Mouse (Mus musculus): ENCODE measurements around the gene Sub1. TPM values are rescaled to one million over a fixed set of nuclear protein-coding genes. Genes with fewer than 3 reads are reported as not detected.

The Sub1 gene
- total and polyA plus RNA-seq, 3 experiments: 553 to 2,677 (median 1,927) TPM

- TF ChIP-seq CHD1 (IDR thresholded peaks at IDR 0.05; ENCODE audit: low read depth, low read length): no peak
- TF ChIP-seq ETS1 (conservative IDR thresholded peaks at IDR 0.05; ENCODE audit: low read depth, low read length): peak; percentile 48
- TF ChIP-seq USF2 (conservative IDR thresholded peaks at IDR 0.05; ENCODE audit: low read depth, low read length): peak; percentile 30; the same call in 1 of the 2 replicates
- TF ChIP-seq MEF2A (IDR thresholded peaks at IDR 0.05; ENCODE audit: borderline replicate concordance, low read depth, low read length): peak; percentile 73
- 0 out of 2 replicates have a peak, but pooled peaks have one; percentile 35 for TF ChIP-seq JUND (conservative IDR thresholded peaks at IDR 0.05; ENCODE audit: low read depth, low read length)
- peak; percentile 83; the same call in 1 of the 2 replicates for TF ChIP-seq MYC (IDR thresholded peaks at IDR 0.05; ENCODE audit: low read depth, low read length)
- peak; percentile 78; the same call in 1 of the 2 replicates for TF ChIP-seq MAX (IDR thresholded peaks at IDR 0.05; ENCODE audit: low read length)
These were observed 40.4 kb upstream of the Sub1 start (continued) for GRCm38 (mm10) chr15:12037217-12037616.

- peak overlapping the region; percentile 72 for H3K9ac ChIP-seq (ENCODE audit: insufficient read depth, low read depth)
- H3K79me2 ChIP-seq (replicated peaks; ENCODE audit: control insufficient read depth, extremely low read depth, insufficient read depth, poor library complexity, severe bottlenecking): no peaks in the 10 kb centered on the region; the same call in 1 of the 2 replicates
- in situ Hi-C loops (cut with MboI; ENCODE audit: low pct_ligation_motif_present, low pct_unique_long_range_greater_than_20kb, low sequenced_read_pairs): no loop called here
- 0 out of 2 replicates have a peak, but pooled peaks have one; percentile 9 for TF ChIP-seq SIN3A (IDR thresholded peaks at IDR 0.05; ENCODE audit: low read length)
- no peak for TF ChIP-seq SMC3 (IDR thresholded peaks at IDR 0.05; ENCODE audit: low read depth, low read length)
- H3K4me1 ChIP-seq (ENCODE audit: control insufficient read depth in 1 of 2, insufficient read depth in 2 of 2): peaks cover 31 to 81% of the 10 kb centered on the region in 2 experiments
- no peaks in the 10 kb centered on the region for H3K27me3 ChIP-seq (replicated peaks)
- H3K36me3 ChIP-seq (replicated peaks in 1 of 2; ENCODE audit: control insufficient read depth in 1 of 2, insufficient read depth in 1 of 2, low read length in 1 of 2): peaks cover 0 to 1% of the 10 kb centered on the region in 2 experiments
- H3K9me3 ChIP-seq (replicated peaks; ENCODE audit: low read length): peaks cover 5% of the 10 kb centered on the region
- peak overlapping the region; percentile 83 for H3K27ac ChIP-seq (ENCODE audit: insufficient read depth, low read depth)
- DNase-seq (ENCODE audit: extremely low read depth): no peak
- H3K4me3 ChIP-seq (replicated peaks in 1 of 3; ENCODE audit: low read depth in 2 of 3, low read length in 2 of 3, poor library complexity in 1 of 3): peak overlapping the region; percentile 20 to 48 (median 26)
- dilution Hi-C loops (cut with MboI; ENCODE audit: extremely low pct_ligation_motif_present, extremely low pct_unique_long_range_greater_than_20kb, low sequenced_read_pairs): no loop called here
- peak overlapping the region; percentile 65 for H3K4me2 ChIP-seq (ENCODE audit: insufficient read depth, low read depth, poor library complexity, severe bottlenecking)
These were observed 39.9 kb upstream of the Sub1 start for GRCm38 (mm10) chr15:12036675-12037074.

GRCm38 (mm10) chr15:12034317-12034716 lies 37.5 kb upstream of the Sub1 start:
- peaks cover 20 to 80% of the 10 kb centered on the region in 2 experiments for H3K4me1 ChIP-seq (ENCODE audit: control insufficient read depth in 1 of 2, insufficient read depth in 2 of 2)
- no peak overlapping the region for H3K4me3 ChIP-seq (replicated peaks in 1 of 3; ENCODE audit: low read depth in 2 of 3, low read length in 2 of 3, poor library complexity in 1 of 3)
- H3K27me3 ChIP-seq (replicated peaks): no peaks in the 10 kb centered on the region
- peaks cover 0 to 1% of the 10 kb centered on the region in 2 experiments for H3K36me3 ChIP-seq (replicated peaks in 1 of 2; ENCODE audit: control insufficient read depth in 1 of 2, insufficient read depth in 1 of 2, low read length in 1 of 2)
- in situ Hi-C loops (cut with MboI; ENCODE audit: low pct_ligation_motif_present, low pct_unique_long_range_greater_than_20kb, low sequenced_read_pairs): no loop called here
- DNase-seq (ENCODE audit: extremely low read depth): peak; percentile 92
- no peaks in the 10 kb centered on the region; the same call in 1 of the 2 replicates for H3K79me2 ChIP-seq (replicated peaks; ENCODE audit: control insufficient read depth, extremely low read depth, insufficient read depth, poor library complexity, severe bottlenecking)
- peaks cover 5% of the 10 kb centered on the region for H3K9me3 ChIP-seq (replicated peaks; ENCODE audit: low read length)
- no peak overlapping the region for H3K9ac ChIP-seq (ENCODE audit: insufficient read depth, low read depth)
- peak overlapping the region; percentile 50; the same call in 1 of the 2 replicates for H3K4me2 ChIP-seq (ENCODE audit: insufficient read depth, low read depth, poor library complexity, severe bottlenecking)
- dilution Hi-C loops (cut with MboI; ENCODE audit: extremely low pct_ligation_motif_present, extremely low pct_unique_long_range_greater_than_20kb, low sequenced_read_pairs): no loop called here
- peak overlapping the region; percentile 76 for H3K27ac ChIP-seq (ENCODE audit: insufficient read depth, low read depth)
- TF ChIP-seq USF2 (conservative IDR thresholded peaks at IDR 0.05; ENCODE audit: low read depth, low read length) (no peak), UBTF (IDR thresholded peaks at IDR 0.05; ENCODE audit: low read depth, low read length) (no peak), JUND (conservative IDR thresholded peaks at IDR 0.05; ENCODE audit: low read depth, low read length) (0 out of 2 replicates have a peak, but pooled peaks have one; percentile 59), NRF1 (IDR thresholded peaks at IDR 0.05; ENCODE audit: low read depth, low read length) (no peak), ZC3H11A (IDR thresholded peaks at IDR 0.05; ENCODE audit: low read depth, low read length) (no peak), CHD1 (IDR thresholded peaks at IDR 0.05; ENCODE audit: low read depth, low read length) (no peak), BHLHE40 (IDR thresholded peaks at IDR 0.05; ENCODE audit: low read depth, low read length) (peak; percentile 79), MEF2A (IDR thresholded peaks at IDR 0.05; ENCODE audit: borderline replicate concordance, low read depth, low read length) (peak; percentile 77; the same call in 1 of the 2 replicates), RCOR1 (conservative IDR thresholded peaks at IDR 0.05; ENCODE audit: low read depth, low read length) (peak; percentile 70), ZKSCAN1 (IDR thresholded peaks at IDR 0.05; ENCODE audit: borderline replicate concordance, low read depth, low read length) (no peak), TBP (conservative IDR thresholded peaks at IDR 0.05; ENCODE audit: low read depth, low read length) (0 out of 2 replicates have a peak, but pooled peaks have one; percentile 11), IRF4 (IDR thresholded peaks at IDR 0.05; ENCODE audit: low read depth, low read length) (peak; percentile 91), PAX5 (IDR thresholded peaks at IDR 0.05; ENCODE audit: low read length) (no peak), SMC3 (IDR thresholded peaks at IDR 0.05; ENCODE audit: low read depth, low read length) (peak; percentile 33), RAD21 (IDR thresholded peaks at IDR 0.05; ENCODE audit: low read depth, low read length) (peak; percentile 4), HCFC1 (IDR thresholded peaks at IDR 0.05; ENCODE audit: low read depth, low read length) (no peak), MYC (IDR thresholded peaks at IDR 0.05; ENCODE audit: low read depth, low read length) (no peak), MAFK (IDR thresholded peaks at IDR 0.05; ENCODE audit: insufficient replicate concordance, low read length) (0 out of 2 replicates have a peak, but pooled peaks have one; percentile 22), KAT2A (IDR thresholded peaks at IDR 0.05; ENCODE audit: insufficient replicate concordance, low read length) (no peak), CTCF (conservative IDR thresholded peaks at IDR 0.05 in 1 of 2, IDR thresholded peaks at IDR 0.05 in 1 of 2; ENCODE audit: low read depth in 2 of 2, low read length in 2 of 2) (no peak), ZNF384 (IDR thresholded peaks at IDR 0.05; ENCODE audit: low read depth, low read length) (peak; percentile 61), ETS1 (conservative IDR thresholded peaks at IDR 0.05; ENCODE audit: low read depth, low read length) (peak; percentile 91), POLR2A (IDR thresholded peaks at IDR 0.05; ENCODE audit: low read depth, low read length) (no peak), GABPA (IDR thresholded peaks at IDR 0.05; ENCODE audit: insufficient replicate concordance, low read depth, low read length) (no peak), ELF1 (IDR thresholded peaks at IDR 0.05; ENCODE audit: low read depth, low read length) (peak; percentile 62), MAX (IDR thresholded peaks at IDR 0.05; ENCODE audit: low read length) (peak; percentile 63; the same call in 1 of the 2 replicates), USF1 (IDR thresholded peaks at IDR 0.05; ENCODE audit: low read depth, low read length) (no peak)
